Mouse (Mus musculus) retina, postnatal 1 day (tissue): ENCODE measurements at regions not wholly inside any gene's neighbourhood (a gene's known extent, or its start where the extent isn't known, plus 50 kb on each side); places are given as distances from the start of the nearest gene placed in this dataset.

Source experiments
- DNase-seq: peaks from one replicate; pipeline ENCODE4 v3.0.0-alpha.2; 2012

DNA sequence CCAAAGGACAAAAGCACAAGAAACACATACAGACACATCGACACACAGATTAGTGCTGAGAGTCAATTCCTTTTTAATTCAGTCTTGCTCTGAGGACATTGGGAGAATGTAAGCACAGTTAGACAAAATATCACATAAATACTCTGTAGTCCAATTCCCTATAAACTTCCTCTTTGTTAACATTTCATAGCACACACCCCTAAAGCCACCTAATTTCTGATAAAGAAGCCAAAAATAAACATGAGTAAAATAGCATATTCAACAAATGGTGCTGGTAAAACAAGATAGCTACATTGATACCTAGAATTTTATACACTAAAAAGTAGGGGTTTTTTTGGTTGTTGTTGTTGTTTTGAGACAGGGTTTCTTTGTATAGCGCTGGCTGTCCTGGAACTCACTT lies 356.6 kb downstream of the Smarca1 start:
- DNase-seq, result no peak

DNA sequence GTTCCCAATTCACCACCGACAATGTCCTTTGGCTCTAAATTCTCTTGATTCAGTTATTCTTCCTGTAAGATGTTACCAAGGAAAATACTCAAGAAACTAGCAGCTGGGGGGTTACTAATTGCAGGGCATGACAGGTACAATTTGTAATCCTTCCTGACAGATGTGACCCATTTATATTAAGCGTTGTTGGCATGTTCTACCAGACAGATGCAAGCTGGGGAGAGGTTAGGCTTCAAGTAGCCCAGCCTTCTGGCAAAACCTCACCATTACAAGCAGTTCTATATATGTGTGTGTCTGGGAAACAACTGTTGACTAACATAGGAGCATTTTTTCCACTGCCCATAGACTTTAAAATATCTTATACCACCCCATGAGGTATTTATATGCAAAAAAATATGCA lies 397.7 kb downstream of the Smarca1 start:
- peak; percentile 77 for DNase-seq

DNA sequence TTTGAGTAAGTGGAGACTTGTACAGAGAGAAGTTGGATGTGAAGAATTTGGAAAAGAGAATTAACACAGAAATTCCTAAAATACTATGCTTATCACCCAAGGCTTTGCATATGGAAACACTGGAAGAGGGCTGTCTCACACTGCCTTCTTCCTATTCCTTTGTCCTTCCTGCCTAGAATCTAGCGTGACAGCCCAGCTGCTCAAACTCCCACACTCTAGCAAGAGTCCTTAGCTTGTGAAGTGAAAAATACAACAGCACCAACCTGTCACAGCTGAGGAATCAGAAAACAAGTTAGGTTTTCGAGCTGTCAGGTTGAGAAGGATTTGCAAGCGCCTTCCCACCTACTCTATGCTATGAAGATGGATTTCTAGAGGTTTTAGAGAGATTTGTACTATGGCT lies 410.0 kb downstream of the Smarca1 start:
- no peak for DNase-seq

DNA sequence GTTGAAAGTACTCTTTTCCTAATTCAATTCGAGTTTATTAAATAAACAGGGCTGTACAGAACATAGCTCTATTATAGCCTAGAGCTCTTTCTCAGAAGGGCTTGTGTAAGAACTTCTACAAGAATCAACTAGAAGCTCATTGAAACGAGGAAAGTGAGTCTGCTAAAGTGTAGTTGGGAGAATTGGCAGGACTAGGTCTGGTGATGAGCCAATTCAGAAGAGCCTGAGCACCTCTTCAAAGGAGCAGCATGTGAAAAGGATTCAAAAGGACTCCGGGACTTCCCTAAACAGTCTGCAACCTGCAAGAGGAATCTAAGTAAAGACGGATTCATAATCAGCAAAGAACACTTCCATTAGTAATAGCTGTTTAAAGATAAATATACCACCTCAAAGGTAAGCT lies 414.5 kb downstream of the Smarca1 start:
- no peak for DNase-seq

DNA sequence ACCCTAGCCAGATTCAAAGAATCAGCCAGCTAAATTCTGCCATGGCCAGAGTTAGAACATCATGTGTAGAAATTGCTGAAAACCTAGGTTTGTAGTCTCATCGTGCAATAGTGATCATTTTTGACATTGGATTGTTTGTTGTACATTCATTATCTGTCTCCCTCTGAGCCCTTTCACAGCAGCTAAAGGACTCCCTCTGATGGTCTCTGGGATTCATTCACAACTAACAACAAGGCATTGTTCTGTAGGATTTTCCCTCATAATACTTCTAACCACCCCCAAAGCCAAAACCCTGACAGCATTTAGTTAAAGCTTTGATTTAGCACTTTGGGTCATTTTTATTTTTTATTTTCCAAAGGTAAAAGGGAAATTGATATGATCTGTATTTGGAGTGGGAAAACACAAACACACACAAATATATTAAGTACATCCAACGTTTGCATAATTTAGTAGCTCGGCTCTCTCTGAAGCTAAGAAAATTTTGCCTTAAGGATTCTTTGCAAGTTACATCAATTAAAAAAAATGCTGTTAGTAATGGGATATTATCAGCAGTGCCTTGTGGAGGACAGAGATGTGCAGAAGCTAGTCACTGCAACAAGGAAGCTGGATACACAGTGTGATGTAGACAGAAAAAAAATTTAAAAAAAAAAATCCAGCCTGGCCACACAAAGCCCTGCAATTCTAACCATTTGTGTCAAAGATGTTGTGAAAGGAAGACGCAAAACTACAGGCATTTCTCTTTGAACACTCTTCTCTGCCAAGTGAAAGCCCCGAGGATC lies 425.9 kb downstream of the Smarca1 start:
- DNase-seq, result peak; percentile 42

DNA sequence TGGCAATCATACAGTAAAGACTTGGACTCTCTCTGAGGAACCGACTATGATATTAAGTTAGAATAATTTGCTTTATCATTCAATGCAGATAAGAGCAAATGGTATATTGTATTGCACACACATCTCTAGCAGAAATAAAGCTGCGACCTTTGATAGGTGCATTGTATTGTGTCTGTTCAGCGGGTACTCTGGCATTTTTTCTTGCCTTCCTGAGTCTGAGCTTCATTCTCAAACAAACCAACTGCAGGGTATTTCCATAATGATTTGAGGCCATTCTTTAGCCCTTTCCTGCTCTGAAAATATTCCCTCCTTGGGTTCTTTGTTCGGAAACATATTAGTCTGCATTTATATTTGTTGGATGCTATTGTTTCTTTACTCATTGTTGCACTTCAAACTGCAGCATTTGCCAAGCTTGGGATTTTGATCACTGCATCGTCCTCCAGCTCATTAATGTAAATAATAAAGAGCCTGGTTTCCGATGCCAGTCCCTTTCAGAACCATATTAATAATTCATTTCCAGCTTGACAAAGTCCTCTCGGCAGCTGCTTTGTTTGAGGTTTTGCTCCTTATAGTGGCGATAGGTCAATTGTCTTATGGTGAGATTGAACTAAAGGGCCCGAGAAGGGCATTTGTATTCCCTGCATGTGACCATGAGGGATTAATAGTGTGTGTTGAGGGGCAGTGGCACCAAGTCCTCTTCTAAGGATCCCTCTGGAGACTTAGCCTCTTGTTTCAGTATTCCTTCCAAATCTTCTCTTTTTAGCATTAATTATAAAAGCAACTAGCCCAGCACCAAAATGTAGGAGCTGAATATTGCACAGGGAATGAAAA lies 430.9 kb downstream of the Smarca1 start:
- DNase-seq, result no peak
